Mouse (Mus musculus) activated CD4-positive, CD25-positive, alpha-beta regulatory T cell, adult 9 weeks (primary cell): ENCODE measurements around the gene Sh2d6. TPM values are rescaled to one million over a fixed set of nuclear protein-coding genes. Genes with fewer than 3 reads are reported as not detected.

Experiments used
- polyA plus RNA-seq: library from polyadenylated mRNA; unstranded; fragments of 100-300 nt; shearing (Covaris generic); gene quantifications from one replicate; pipeline ENCODE4 v1.2.1, GENCODE M21; 2017

Sh2d6 gene
- polyA plus RNA-seq, result not detected

DNA sequence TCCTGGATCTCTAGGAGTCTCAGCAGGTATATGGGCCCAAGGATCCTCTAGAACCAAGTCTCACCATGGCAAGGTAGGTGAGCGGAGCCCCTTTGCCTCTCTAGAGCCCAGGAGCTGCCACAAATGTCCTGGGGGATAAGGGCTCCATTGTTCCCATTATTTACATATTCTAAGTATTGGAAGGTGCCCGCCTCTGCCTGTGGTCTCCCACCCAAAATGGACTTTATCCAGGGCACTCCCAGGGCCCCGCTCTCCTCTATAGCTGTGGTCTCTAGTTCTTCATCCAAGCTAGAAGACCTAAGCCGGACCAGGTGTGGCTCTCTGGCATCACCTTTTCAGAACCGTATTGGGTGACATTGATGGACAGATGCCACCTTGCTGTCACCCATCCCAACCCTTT, at the start of gene Sh2d6:
Gene Sh2d6 (minus strand): TSS at position 101 of the 400 bp plus-strand sequence.

DNA sequence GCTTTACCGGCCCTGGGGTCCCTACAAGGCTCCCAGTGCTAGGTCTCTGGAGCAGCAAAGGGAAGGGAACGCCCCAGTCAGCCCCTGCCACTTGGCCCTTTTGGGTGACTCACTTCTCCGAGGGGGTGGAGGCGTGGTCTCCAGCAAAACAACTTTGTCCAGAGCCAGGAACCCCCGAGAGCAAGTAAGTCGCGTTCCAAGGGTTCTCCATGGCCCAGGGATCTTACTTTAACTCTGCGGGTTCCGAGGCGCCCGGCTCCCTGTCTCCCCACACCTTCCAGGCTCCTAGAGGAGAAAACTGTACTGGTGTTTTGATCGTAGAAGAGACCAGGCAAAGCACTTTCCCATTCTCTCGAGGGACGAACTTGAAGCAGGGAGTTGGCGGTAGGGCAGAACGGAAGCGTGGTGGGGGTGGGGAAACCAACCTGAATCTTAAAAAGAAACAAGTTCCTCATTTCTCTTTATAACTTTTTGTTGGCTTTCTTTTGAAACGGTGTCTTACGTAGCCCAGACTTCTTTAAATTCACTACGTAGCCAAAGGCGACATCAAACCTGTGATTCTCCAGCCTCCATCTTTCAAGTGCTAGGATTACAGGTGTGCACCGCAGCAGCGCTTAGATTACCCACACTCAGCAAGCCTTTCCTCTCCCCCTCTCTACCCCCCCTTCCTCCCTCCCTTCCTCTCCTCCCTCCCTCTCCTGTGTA, 22.9 kb upstream of the Sh2d6 start, which contains the start of gene Capg:
Gene Capg (plus strand): TSS at position 109 of the 705 bp plus-strand sequence.

Other genes starting within 250 kb of the Sh2d6 start
- not detected for gene Sftpb, start 217.1 kb downstream of the Sh2d6 start, polyA plus RNA-seq
- gene Usp39, start 176.5 kb downstream of the Sh2d6 start, polyA plus RNA-seq, result 21.7 TPM
- gene 0610030E20Rik, start 174.4 kb downstream of the Sh2d6 start, polyA plus RNA-seq, result 41.5 TPM
- gene Tmem150a, start 166.3 kb downstream of the Sh2d6 start, polyA plus RNA-seq, result 0.37 TPM
- gene Rnf181, start 154.8 kb downstream of the Sh2d6 start, polyA plus RNA-seq, result 148 TPM
- gene Vamp5, start 141.2 kb downstream of the Sh2d6 start, polyA plus RNA-seq, result 61.5 TPM
- gene Vamp8, start 131.0 kb downstream of the Sh2d6 start, polyA plus RNA-seq, result 299 TPM
- 10.9 TPM for gene Ggcx, start 107.4 kb downstream of the Sh2d6 start, polyA plus RNA-seq
- 388 TPM for gene Mat2a, start 82.1 kb downstream of the Sh2d6 start, polyA plus RNA-seq
- 690 TPM for gene Capg, start 22.7 kb upstream of the Sh2d6 start, polyA plus RNA-seq
- 21.5 TPM for gene Elmod3, start 76.7 kb upstream of the Sh2d6 start, polyA plus RNA-seq
- 4.9 TPM for gene Retsat, start 76.8 kb upstream of the Sh2d6 start, polyA plus RNA-seq
- gene Tgoln1, start 95.3 kb upstream of the Sh2d6 start, polyA plus RNA-seq, result 133 TPM